Mouse (Mus musculus) liver, adult 2 months (tissue): Measurements from ENCODE around the gene Pex7. TPM values are rescaled to one million over a fixed set of nuclear protein-coding genes. Genes with fewer than 3 reads are reported as not detected.

Source experiments
- DNase-seq: peaks from one replicate; pipeline ENCODE4 v3.0.0-alpha.2; 2011; ENCODE audit warnings: low read depth, low spot score; ENCODE audit errors: extremely low read depth
- H3K27ac ChIP-seq: fragments of 200-500 bp; replicated peaks from 2 replicates; pipeline ENCODE4 v1.5.1; 2012; ENCODE audit warnings: low read depth, mild to moderate bottlenecking, control low read depth, inconsistent platforms, low read length; ENCODE audit not compliant: insufficient read depth
- H3K27me3 ChIP-seq: fragments of 200-500 bp; 2 replicates; pipeline ENCODE4 v1.6.1; 2012; ENCODE audit warnings: mild to moderate bottlenecking, moderate library complexity, low read length, inconsistent platforms; ENCODE audit not compliant: control insufficient read depth, insufficient read depth
- H3K36me3 ChIP-seq: fragments of 200-500 bp; 2 replicates; pipeline ENCODE4 v1.6.1; 2012; ENCODE audit warnings: low read length, inconsistent platforms; ENCODE audit not compliant: control insufficient read depth, insufficient read depth
- H3K4me1 ChIP-seq: fragments of 200-500 bp; 2 replicates; pipeline ENCODE4 v1.6.1; 2011; ENCODE audit warnings: low read length; ENCODE audit not compliant: control insufficient read depth, insufficient read depth
- H3K4me3 ChIP-seq: fragments of 200-500 bp; 2 replicates; pipeline ENCODE4 v1.5.1; 2011; ENCODE audit warnings: low read depth, mild to moderate bottlenecking, control low read depth, low read length, moderate library complexity; ENCODE audit not compliant: insufficient read depth
- H3K79me2 ChIP-seq: fragments of 200-500 bp; 2 replicates; pipeline ENCODE4 v1.6.1; 2012; ENCODE audit warnings: inconsistent platforms, mild to moderate bottlenecking, low read length, moderate library complexity; ENCODE audit not compliant: control insufficient read depth, insufficient read depth
- H3K9ac ChIP-seq: fragments of 200-500 bp; 2 replicates; pipeline ENCODE4 v1.6.1; 2012; ENCODE audit warnings: low read depth, mild to moderate bottlenecking, control low read depth, inconsistent platforms, low read length
- CTCF ChIP-seq: fragments of 200-500 bp; IDR thresholded peaks from 2 replicates; pipeline ENCODE4 v1.5.1; 2011; ENCODE audit warnings: low read depth, low read length, control low read depth
- POLR2A ChIP-seq: fragments of 200-500 bp; IDR thresholded peaks from 2 replicates; pipeline ENCODE4 v1.6.1; 2011; ENCODE audit warnings: low read length, control low read depth; ENCODE audit not compliant: insufficient read depth; ENCODE audit errors: extremely low read depth
- WGBS: fragments of 180-500 bp; shearing (Covaris S2); methylation state at CpG from one replicate; pipeline ENCODE4 v1.1.7; 2018; 5-methylcytosine and 5-hydroxymethylcytosine counted together
- polyA plus RNA-seq: library from polyadenylated mRNA; depleted of rRNA; stranded (reverse); fragments of >200 nt; gene quantifications from 2 replicates; pipeline ENCODE4 v1.2.3, GENCODE M21; 2012
- total RNA-seq: library from RNA; depleted of rRNA; stranded (reverse); fragments of >200 nt; gene quantifications from 2 replicates; pipeline ENCODE4 v1.2.3, GENCODE M21; 2014

The Pex7 gene
- total and polyA plus RNA-seq, 2 experiments = 114 to 118 TPM

DNA sequence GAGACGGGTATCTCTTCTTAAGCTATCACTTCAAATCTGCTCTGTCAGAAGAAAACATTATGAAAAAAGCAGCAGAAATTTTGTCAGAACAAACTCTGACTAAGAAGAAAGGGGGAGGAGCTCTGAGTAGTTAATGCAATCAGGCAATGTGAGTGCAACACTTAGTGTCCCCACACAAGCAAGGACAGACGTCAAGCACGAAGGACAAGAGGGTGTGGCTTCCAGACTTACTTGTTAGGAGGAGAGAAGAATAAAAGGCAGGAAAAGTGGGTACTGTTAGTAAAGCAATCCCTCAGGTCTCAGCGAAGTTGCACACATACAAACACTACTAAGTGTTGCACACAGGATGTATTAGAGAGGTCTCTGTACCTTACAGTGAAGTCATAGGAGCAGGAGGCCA lies 23.1 kb downstream of the Pex7 start:
- Histone ChIP-seq H3K9ac (no peak overlapping the region), H3K27ac (no peak overlapping the region), H3K4me3 (no peak overlapping the region), H3K36me3 (peaks cover 20% of the 10 kb centered on the region; the same call in 1 of the 2 replicates), H3K79me2 (no peaks in the 10 kb centered on the region), H3K4me1 (no peaks in the 10 kb centered on the region), H3K27me3 (no peaks in the 10 kb centered on the region)
- DNase-seq = no peak
- TF ChIP-seq POLR2A = no peak
- TF ChIP-seq CTCF = no peak
- 73% methylated on average over 4 of the region's 4 CpGs for WGBS

DNA sequence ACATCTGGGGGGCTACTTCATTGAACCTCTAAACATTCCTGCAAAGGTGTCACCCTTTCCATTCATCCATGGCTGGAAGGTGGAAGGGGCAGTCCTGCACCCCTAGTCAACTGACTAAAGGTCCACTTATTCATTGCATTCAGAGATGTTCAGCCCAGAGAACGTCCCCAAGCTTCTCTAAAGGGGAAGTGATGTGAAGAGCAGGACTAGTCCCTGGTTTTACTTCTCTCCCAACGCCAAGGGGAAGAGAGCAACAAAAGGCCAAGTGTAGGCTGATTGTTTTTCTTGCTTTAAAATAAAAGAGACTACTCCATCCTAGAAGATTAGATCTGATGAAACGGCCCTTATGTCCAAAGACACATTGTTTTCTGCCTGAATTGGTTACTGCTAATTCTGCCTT lies 27.1 kb downstream of the Pex7 start:
- no peak overlapping the region for H3K27ac ChIP-seq
- WGBS = 86% methylated on average over 3 of the region's 3 CpGs
- H3K9ac ChIP-seq = no peak overlapping the region
- DNase-seq = no peak
- peaks cover 8% of the 10 kb centered on the region; the same call in 1 of the 2 replicates for H3K36me3 ChIP-seq
- H3K79me2 ChIP-seq = no peaks in the 10 kb centered on the region; the same call in 1 of the 2 replicates
- H3K4me1 ChIP-seq = peaks cover 16% of the 10 kb centered on the region
- H3K4me3 ChIP-seq = no peak overlapping the region
- no peak for TF ChIP-seq CTCF
- no peaks in the 10 kb centered on the region for H3K27me3 ChIP-seq

DNA sequence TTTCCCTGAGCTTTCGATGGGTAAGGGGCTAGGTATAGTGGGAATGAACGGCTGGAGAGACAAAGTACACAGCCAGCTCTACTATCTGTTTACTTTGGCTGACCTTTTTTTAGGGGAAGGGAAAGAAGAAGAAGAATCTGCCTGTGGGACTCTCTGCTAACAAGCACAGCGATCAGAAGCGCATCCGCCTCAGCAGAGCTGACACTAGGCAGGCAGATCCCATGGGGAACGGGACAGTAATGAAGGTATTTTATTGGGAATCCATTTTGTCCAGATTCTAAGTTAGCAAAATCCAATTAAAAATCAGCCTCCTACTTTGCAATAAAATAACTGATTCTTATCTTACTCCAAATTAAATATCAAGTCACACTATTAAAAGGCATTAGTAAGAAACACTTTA lies 28.3 kb downstream of the Pex7 start:
- peak; percentile 56 for DNase-seq
- Histone ChIP-seq H3K27me3 (no peaks in the 10 kb centered on the region), H3K4me1 (peaks cover 16% of the 10 kb centered on the region), H3K4me3 (no peak overlapping the region), H3K27ac (no peak overlapping the region), H3K79me2 (no peaks in the 10 kb centered on the region; the same call in 1 of the 2 replicates), H3K9ac (no peak overlapping the region), H3K36me3 (peaks cover 9% of the 10 kb centered on the region)
- 17% methylated on average over 6 of the region's 6 CpGs for WGBS
- TF ChIP-seq CTCF (no peak), POLR2A (no peak)

DNA sequence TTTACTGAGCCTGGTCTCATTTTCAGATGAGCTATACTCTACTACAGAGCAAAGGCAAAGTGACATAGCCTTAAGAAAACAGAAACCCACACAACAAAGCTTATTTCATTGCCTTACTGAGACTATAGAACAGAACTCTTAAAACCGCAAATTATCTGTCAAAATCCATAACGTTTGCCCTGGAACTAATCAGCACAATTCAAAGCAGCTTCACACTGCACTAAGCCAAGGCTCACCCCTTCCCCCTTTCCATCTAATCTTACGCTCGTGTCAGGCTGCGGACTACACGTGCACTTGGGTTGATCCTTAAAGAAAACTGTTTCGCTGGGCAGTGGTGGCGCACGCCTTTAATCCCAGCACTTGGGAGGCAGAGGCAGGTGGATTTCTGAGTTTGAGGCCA lies 29.8 kb downstream of the Pex7 start:
- H3K9ac ChIP-seq = no peak overlapping the region
- H3K27me3 ChIP-seq = no peaks in the 10 kb centered on the region
- H3K27ac ChIP-seq = no peak overlapping the region
- H3K4me1 ChIP-seq = peaks cover 16% of the 10 kb centered on the region
- TF ChIP-seq CTCF (no peak), POLR2A (no peak)
- no peak for DNase-seq
- no peaks in the 10 kb centered on the region; the same call in 1 of the 2 replicates for H3K79me2 ChIP-seq
- no peak overlapping the region for H3K4me3 ChIP-seq
- H3K36me3 ChIP-seq = peaks cover 17% of the 10 kb centered on the region
- WGBS = 65% methylated on average over 9 of the region's 9 CpGs

DNA sequence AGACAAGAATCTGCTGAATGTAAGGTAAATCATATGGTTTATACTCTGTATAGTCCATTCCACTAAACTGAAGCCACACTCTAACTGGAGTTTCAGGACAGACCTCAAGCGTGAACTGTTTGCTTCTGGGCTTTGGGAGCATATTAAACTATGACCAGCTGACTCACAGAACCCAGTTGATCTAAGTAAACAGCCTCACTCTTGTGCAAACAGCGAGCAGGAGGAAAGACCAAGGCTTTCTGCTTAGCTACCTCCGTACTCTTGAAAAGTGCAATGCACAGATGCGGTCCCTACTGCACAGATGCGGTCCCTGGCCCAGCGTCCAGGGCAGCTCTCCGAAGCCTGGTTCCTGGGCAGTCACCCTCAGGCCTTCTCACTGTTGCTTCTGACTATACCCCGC lies 30.2 kb downstream of the Pex7 start:
- H3K4me1 ChIP-seq = peaks cover 16% of the 10 kb centered on the region
- DNase-seq = peak; percentile 90
- H3K27ac ChIP-seq = 0 out of 2 replicates have a peak overlapping the region, but pooled peaks have one; percentile 25
- no peak overlapping the region for H3K4me3 ChIP-seq
- H3K79me2 ChIP-seq = no peaks in the 10 kb centered on the region; the same call in 1 of the 2 replicates
- H3K27me3 ChIP-seq = no peaks in the 10 kb centered on the region
- H3K36me3 ChIP-seq = peaks cover 16% of the 10 kb centered on the region
- H3K9ac ChIP-seq = no peak overlapping the region
- TF ChIP-seq POLR2A (no peak), CTCF (no peak)
- WGBS = 29% methylated on average over 8 of the region's 8 CpGs

DNA sequence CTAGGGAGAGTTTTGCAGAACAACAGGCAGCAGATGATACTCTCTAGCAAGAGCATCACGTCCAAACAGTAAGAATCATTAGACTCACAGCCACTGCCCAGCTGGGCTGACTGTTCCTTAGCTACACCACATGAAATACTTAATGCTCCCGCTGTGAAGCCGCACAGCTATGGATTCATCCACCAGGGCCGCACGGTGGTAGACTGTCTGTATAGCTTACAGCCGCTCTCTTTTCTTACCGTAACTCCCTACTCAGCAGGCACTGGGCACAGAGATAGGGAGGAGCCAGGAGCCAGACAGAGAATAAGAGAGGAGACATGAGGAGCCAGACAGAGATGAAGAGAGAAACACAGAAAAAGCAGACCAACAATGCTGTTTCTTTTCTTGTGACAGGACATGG lies 30.8 kb downstream of the Pex7 start:
- WGBS = 62% methylated on average over 7 of the region's 7 CpGs
- no peak for TF ChIP-seq CTCF
- no peak for TF ChIP-seq POLR2A
- no peak overlapping the region for H3K27ac ChIP-seq

More for the DNA sequence above, 30.8 kb downstream of the Pex7 start:
- Histone ChIP-seq H3K36me3 (peaks cover 12% of the 10 kb centered on the region), H3K79me2 (no peaks in the 10 kb centered on the region; the same call in 1 of the 2 replicates), H3K4me1 (peaks cover 16% of the 10 kb centered on the region), H3K4me3 (no peak overlapping the region), H3K9ac (no peak overlapping the region), H3K27me3 (no peaks in the 10 kb centered on the region)
- no peak for DNase-seq
